Comparison of ENCODE assay signal across 10 mouse cellular contexts in the genomic region with DNA sequence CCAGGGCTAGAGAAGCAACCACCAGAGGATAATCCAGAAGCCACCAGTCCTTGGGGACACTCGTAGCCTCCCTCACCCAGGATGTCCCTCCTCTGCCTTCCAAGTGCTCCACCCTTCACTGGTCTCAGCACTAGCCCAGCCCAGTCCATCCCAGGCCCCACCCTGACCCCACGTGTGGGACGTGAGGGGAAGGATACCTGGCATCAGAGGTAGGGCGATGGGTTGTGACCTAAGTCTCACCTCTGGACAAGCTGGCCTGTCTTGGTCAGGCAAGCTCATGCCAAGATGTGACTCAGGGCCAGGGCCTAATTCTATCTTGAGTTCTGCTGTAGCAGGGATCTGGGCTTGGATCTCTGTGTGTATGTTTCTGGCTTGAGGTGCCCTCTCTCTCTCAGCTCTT. TPM values are rescaled to one million over a fixed set of nuclear protein-coding genes. Genes with fewer than 3 reads are reported as not detected.
DNase-seq lines count a peak whose midpoint lies in the region; ATAC-seq lines count a peak whose summit lies in the region.
"Had no signal": no experiment of that assay in that cellular context is flagged by ENCODE, and none has a peak within 500 bp of the region (broad histone marks: within the 10 kb centered on the region; RNA-seq: fewer than 3 reads in every experiment).

No protein-coding gene starts in this region.

- DNase-seq in cerebellum, adult 18-20 months, result peak; percentile 21 to 31
- DNase-seq in cerebellum, postnatal 36 days, result no peak
- DNase-seq in lung, postnatal 36 days, result no peak
- no peak for DNase-seq in urinary bladder, postnatal 4 days (ENCODE audit: low spot score in 2 of 2)
- no peak for DNase-seq in spleen, postnatal 4 days (ENCODE audit: low spot score in 2 of 2)

- peaks cover 32% of the 10 kb centered on the region for H3K4me1 ChIP-seq in lung, embryonic 16.5 days (replicated peaks; ENCODE audit: control insufficient read depth, insufficient read depth, low read length)
- H3K4me1 ChIP-seq in hindbrain, embryonic 15.5 days (replicated peaks), result peaks cover 43% of the 10 kb centered on the region
- H3K4me1 ChIP-seq in neural tube, embryonic 12.5 days, result peaks cover 34% of the 10 kb centered on the region

- peak overlapping the region; percentile 27; the same call in 1 of the 2 replicates for H3K9ac ChIP-seq in lung, embryonic 16.5 days (ENCODE audit: low read length)
- no peak overlapping the region for H3K9ac ChIP-seq in hindbrain, embryonic 15.5 days
- no peak overlapping the region for H3K9ac ChIP-seq in neural tube, embryonic 12.5 days

- no peak overlapping the region for H3K4me2 ChIP-seq in lung, embryonic 16.5 days (ENCODE audit: low read depth, low read length)
- H3K4me2 ChIP-seq in hindbrain, embryonic 15.5 days, result no peak overlapping the region
- peak overlapping the region; percentile 78 for H3K4me2 ChIP-seq in neural tube, embryonic 12.5 days (replicated peaks)

- no peak for ATAC-seq in lung, embryonic 16.5 days (ENCODE audit: low read depth)
- ATAC-seq in hindbrain, embryonic 15.5 days (ENCODE audit: low FRiP score, low read depth), result no peak
- no peak for ATAC-seq in neural tube, embryonic 12.5 days (ENCODE audit: low FRiP score, low read depth)
- ATAC-seq: inflammation-experienced regulatory T-cells, adult 6 months had no signal

- no peak overlapping the region for H3K4me3 ChIP-seq in lung, embryonic 16.5 days (ENCODE audit: low read length)
- H3K4me3 ChIP-seq in hindbrain, embryonic 15.5 days, result no peak overlapping the region
- H3K4me3 ChIP-seq in neural tube, embryonic 12.5 days, result no peak overlapping the region

- no peaks in the 10 kb centered on the region for H3K36me3 ChIP-seq in lung, embryonic 16.5 days (ENCODE audit: control insufficient read depth, insufficient read depth, low read length)
- no peaks in the 10 kb centered on the region for H3K36me3 ChIP-seq in hindbrain, embryonic 15.5 days
- no peaks in the 10 kb centered on the region for H3K36me3 ChIP-seq in neural tube, embryonic 12.5 days

- H3K27ac ChIP-seq in lung, embryonic 16.5 days (ENCODE audit: low read length), result peak overlapping the region; percentile 74
- peak overlapping the region; percentile 61; the same call in 1 of the 2 replicates for H3K27ac ChIP-seq in hindbrain, embryonic 15.5 days (replicated peaks)
- H3K27ac ChIP-seq in neural tube, embryonic 12.5 days, result no peak overlapping the region

- H3K9me3 ChIP-seq in lung, embryonic 16.5 days (ENCODE audit: control insufficient read depth, low read length), result no peaks in the 10 kb centered on the region
- H3K9me3 ChIP-seq in hindbrain, embryonic 15.5 days, result no peaks in the 10 kb centered on the region
- no peaks in the 10 kb centered on the region for H3K9me3 ChIP-seq in neural tube, embryonic 12.5 days

- 79% methylated on average over 4 of the region's 4 CpGs for WGBS in lung, embryonic 16.5 days
- 72% methylated on average over 4 of the region's 4 CpGs for WGBS in hindbrain, embryonic 15.5 days
- 73% methylated on average over 4 of the region's 4 CpGs for WGBS in neural tube, embryonic 12.5 days

- H3K27me3 ChIP-seq in lung, embryonic 16.5 days (ENCODE audit: control insufficient read depth, insufficient read depth, low read depth, low read length), result peaks cover 10% of the 10 kb centered on the region
- H3K27me3 ChIP-seq in hindbrain, embryonic 15.5 days, result no peaks in the 10 kb centered on the region
- peaks cover 11% of the 10 kb centered on the region for H3K27me3 ChIP-seq in neural tube, embryonic 12.5 days (replicated peaks)

RNA-seq across cellular contexts. Expression of gene 1600014C23Rik, which starts 1.2 kb away (rescaled TPM):
- not detected in 2 replicates for polyA plus RNA-seq in lung, embryonic 16.5 days (2015; fragmentation: Nextera tagmentation; extraction: Ambion mirVana)
- polyA plus RNA-seq in hindbrain, embryonic 15.5 days (2015; fragmentation: Nextera tagmentation; extraction: Ambion mirVana), result 0.43 TPM in 1 of 2 replicates, not detected in the other
- not detected in 2 replicates for polyA plus RNA-seq in neural tube, embryonic 12.5 days (2016; fragmentation: Nextera tagmentation; extraction: Ambion mirVana)
- polyA plus RNA-seq: inflammation-experienced regulatory T-cells, adult 6 months; thymus, adult 2 months had no signal

RNA-seq across cellular contexts. Expression of gene Tmem63b, which starts 48.2 kb away (rescaled TPM):
- 52.7 and 55.6 TPM in 2 replicates for polyA plus RNA-seq in lung, embryonic 16.5 days (2015; fragmentation: Nextera tagmentation; extraction: Ambion mirVana)
- polyA plus RNA-seq in hindbrain, embryonic 15.5 days (2015; fragmentation: Nextera tagmentation; extraction: Ambion mirVana), result 149 and 155 TPM in 2 replicates
- polyA plus RNA-seq in neural tube, embryonic 12.5 days (2016; fragmentation: Nextera tagmentation; extraction: Ambion mirVana), result 106 and 108 TPM in 2 replicates

RNA-seq across cellular contexts. Expression of gene Mrpl14, which starts 48.8 kb away (rescaled TPM):
- polyA plus RNA-seq in lung, embryonic 16.5 days (2015; fragmentation: Nextera tagmentation; extraction: Ambion mirVana), result 191 and 214 TPM in 2 replicates
- polyA plus RNA-seq in hindbrain, embryonic 15.5 days (2015; fragmentation: Nextera tagmentation; extraction: Ambion mirVana), result 120 and 129 TPM in 2 replicates
- 101 and 102 TPM in 2 replicates for polyA plus RNA-seq in neural tube, embryonic 12.5 days (2016; fragmentation: Nextera tagmentation; extraction: Ambion mirVana)

Comparison
In these comparisons a context has a peak if more than half of its experiments do, and no peak if none do; other contexts are left out.
1. DNase-seq: peak in cerebellum, adult 18-20 months (2 of 2); none in cerebellum, postnatal 36 days (0 of 2), lung, postnatal 36 days (single experiment), urinary bladder, postnatal 4 days (0 of 2) and spleen, postnatal 4 days (0 of 2).